Mouse (Mus musculus): ENCODE data around the gene Coa5. TPM values are rescaled to one million over a fixed set of nuclear protein-coding genes. Genes with fewer than 3 reads are reported as not detected.
A peak's percentile ranks its signal among the peaks of the same experiment; 100 is the strongest.

Gene Coa5
- 59.2 and 61.7 TPM in 2 replicates for polyA plus RNA-seq (2016; fragmentation: Nextera tagmentation; extraction: Ambion mirVana)

GRCm38 (mm10) chr1:37429366-37430296 lies at the start of gene Coa5, which contains the start of gene Unc50:
Coa5 (minus strand) TSS chr1:37430103.
Unc50 (plus strand) TSS chr1:37430139.
- WGBS, result 3% methylated on average over 57 of the region's 57 CpGs
- no peaks in the 10 kb centered on the region for H3K27me3 ChIP-seq (replicated peaks; ENCODE audit: low read depth, poor library complexity, severe bottlenecking)
- DNase-seq (ENCODE audit: low spot score), result peak; percentile 92
- H3K4me1 ChIP-seq, result peaks cover 23% of the 10 kb centered on the region
- no peaks in the 10 kb centered on the region for H3K9me3 ChIP-seq
- peak within 1 kb of the TSS; percentile 87 for H3K27ac ChIP-seq (replicated peaks)
- H3K4me3 ChIP-seq, result peak within 1 kb of the TSS; percentile 84
- H3K36me3 ChIP-seq (replicated peaks), result peaks cover 62% of the 10 kb centered on the region

- Histone ChIP-seq H3K36me3 (replicated peaks) (no peaks in the 10 kb centered on the region), H3K4me1 (0 out of 2 replicates have a peak, but pooled peaks cover 3% of the 10 kb centered on the region), H3K4me3 (no peak overlapping the region), H3K9me3 (no peaks in the 10 kb centered on the region), H3K27ac (replicated peaks) (no peak overlapping the region), H3K27me3 (replicated peaks; ENCODE audit: low read depth, poor library complexity, severe bottlenecking) (no peaks in the 10 kb centered on the region)
- WGBS, result 79% methylated on average over 9 of the region's 9 CpGs
- no peak for DNase-seq (ENCODE audit: low spot score)
Measured at GRCm38 (mm10) chr1:37479074-37479473, 49.2 kb upstream of the Coa5 start.

- Histone ChIP-seq H3K27ac (replicated peaks) (no peak overlapping the region), H3K27me3 (replicated peaks; ENCODE audit: low read depth, poor library complexity, severe bottlenecking) (no peaks in the 10 kb centered on the region), H3K4me1 (0 out of 2 replicates have a peak, but pooled peaks cover 3% of the 10 kb centered on the region), H3K9me3 (no peaks in the 10 kb centered on the region), H3K36me3 (replicated peaks) (no peaks in the 10 kb centered on the region), H3K4me3 (no peak overlapping the region)
- DNase-seq (ENCODE audit: low spot score), result no peak
- WGBS, result 79% methylated on average over 7 of the region's 7 CpGs
Measured at GRCm38 (mm10) chr1:37478416-37478815, 48.5 kb upstream of the Coa5 start.

- WGBS, result 86% methylated on average over 5 of the region's 5 CpGs
- Histone ChIP-seq H3K4me3 (no peak overlapping the region), H3K27ac (replicated peaks) (no peak overlapping the region), H3K9me3 (no peaks in the 10 kb centered on the region), H3K27me3 (replicated peaks; ENCODE audit: low read depth, poor library complexity, severe bottlenecking) (no peaks in the 10 kb centered on the region), H3K36me3 (replicated peaks) (no peaks in the 10 kb centered on the region), H3K4me1 (0 out of 2 replicates have a peak, but pooled peaks cover 3% of the 10 kb centered on the region)
- DNase-seq (ENCODE audit: low spot score), result no peak
Measured at GRCm38 (mm10) chr1:37477928-37478327, 48.0 kb upstream of the Coa5 start.

GRCm38 (mm10) chr1:37477250-37477649 lies 47.3 kb upstream of the Coa5 start:
- DNase-seq (ENCODE audit: low spot score), result no peak
- H3K27ac ChIP-seq (replicated peaks), result no peak overlapping the region
- no peaks in the 10 kb centered on the region for H3K9me3 ChIP-seq
- no peaks in the 10 kb centered on the region for H3K27me3 ChIP-seq (replicated peaks; ENCODE audit: low read depth, poor library complexity, severe bottlenecking)
- H3K36me3 ChIP-seq (replicated peaks), result no peaks in the 10 kb centered on the region
- H3K4me1 ChIP-seq, result 0 out of 2 replicates have a peak, but pooled peaks cover 3% of the 10 kb centered on the region
- no peak overlapping the region for H3K4me3 ChIP-seq
- WGBS, result 93% methylated on average over 5 of the region's 5 CpGs

GRCm38 (mm10) chr1:37475312-37475711 lies 45.4 kb upstream of the Coa5 start:
- H3K4me1 ChIP-seq, result 0 out of 2 replicates have a peak, but pooled peaks cover 3% of the 10 kb centered on the region
- H3K4me3 ChIP-seq, result no peak overlapping the region
- 94% methylated on average over 3 of the region's 3 CpGs for WGBS
- no peak overlapping the region for H3K27ac ChIP-seq (replicated peaks)
- no peak for DNase-seq (ENCODE audit: low spot score)
- H3K36me3 ChIP-seq (replicated peaks), result no peaks in the 10 kb centered on the region
- no peaks in the 10 kb centered on the region for H3K27me3 ChIP-seq (replicated peaks; ENCODE audit: low read depth, poor library complexity, severe bottlenecking)
- no peaks in the 10 kb centered on the region for H3K9me3 ChIP-seq

GRCm38 (mm10) chr1:37474634-37475190 lies 44.8 kb upstream of the Coa5 start:
- H3K27ac ChIP-seq (replicated peaks), result no peak overlapping the region
- no peaks in the 10 kb centered on the region for H3K9me3 ChIP-seq
- H3K4me1 ChIP-seq, result 0 out of 2 replicates have a peak, but pooled peaks cover 3% of the 10 kb centered on the region
- no peaks in the 10 kb centered on the region for H3K27me3 ChIP-seq (replicated peaks; ENCODE audit: low read depth, poor library complexity, severe bottlenecking)
- 90% methylated on average over 6 of the region's 6 CpGs for WGBS
- no peaks in the 10 kb centered on the region for H3K36me3 ChIP-seq (replicated peaks)
- DNase-seq (ENCODE audit: low spot score), result no peak
- H3K4me3 ChIP-seq, result no peak overlapping the region

GRCm38 (mm10) chr1:37474046-37474445 lies 44.1 kb upstream of the Coa5 start:
- WGBS, result 83% methylated on average over 8 of the region's 8 CpGs
- Histone ChIP-seq H3K9me3 (no peaks in the 10 kb centered on the region), H3K27me3 (replicated peaks; ENCODE audit: low read depth, poor library complexity, severe bottlenecking) (no peaks in the 10 kb centered on the region), H3K4me1 (0 out of 2 replicates have a peak, but pooled peaks cover 3% of the 10 kb centered on the region), H3K36me3 (replicated peaks) (no peaks in the 10 kb centered on the region), H3K4me3 (no peak overlapping the region), H3K27ac (replicated peaks) (no peak overlapping the region)
- no peak for DNase-seq (ENCODE audit: low spot score)

GRCm38 (mm10) chr1:37473251-37473650 lies 43.3 kb upstream of the Coa5 start:
- Histone ChIP-seq H3K27me3 (replicated peaks; ENCODE audit: low read depth, poor library complexity, severe bottlenecking) (no peaks in the 10 kb centered on the region), H3K4me3 (no peak overlapping the region), H3K9me3 (no peaks in the 10 kb centered on the region), H3K27ac (replicated peaks) (no peak overlapping the region), H3K36me3 (replicated peaks) (no peaks in the 10 kb centered on the region), H3K4me1 (0 out of 2 replicates have a peak, but pooled peaks cover 3% of the 10 kb centered on the region)
- WGBS, result 93% methylated on average over 10 of the region's 10 CpGs
- DNase-seq (ENCODE audit: low spot score), result no peak

- WGBS, result 84% methylated on average over 6 of the region's 6 CpGs
- no peak overlapping the region for H3K4me3 ChIP-seq
Measured at GRCm38 (mm10) chr1:37471179-37472148, 41.6 kb upstream of the Coa5 start.

GRCm38 (mm10) chr1:37469007-37469406 lies 39.1 kb upstream of the Coa5 start:
- H3K27ac ChIP-seq (replicated peaks), result no peak overlapping the region
- 87% methylated on average over 5 of the region's 5 CpGs for WGBS
- no peaks in the 10 kb centered on the region for H3K36me3 ChIP-seq (replicated peaks)
- DNase-seq (ENCODE audit: low spot score), result no peak
- no peak overlapping the region for H3K4me3 ChIP-seq
- H3K9me3 ChIP-seq, result no peaks in the 10 kb centered on the region
- H3K4me1 ChIP-seq, result no peaks in the 10 kb centered on the region
- no peaks in the 10 kb centered on the region for H3K27me3 ChIP-seq (replicated peaks; ENCODE audit: low read depth, poor library complexity, severe bottlenecking)

More at GRCm38 (mm10) chr1:37471179-37472148, 41.6 kb upstream of the Coa5 start:
- H3K4me1 ChIP-seq, result no peaks in the 10 kb centered on the region
- no peaks in the 10 kb centered on the region for H3K27me3 ChIP-seq (replicated peaks; ENCODE audit: low read depth, poor library complexity, severe bottlenecking)
- H3K36me3 ChIP-seq (replicated peaks), result no peaks in the 10 kb centered on the region
- DNase-seq (ENCODE audit: low spot score), result no peak
- no peak overlapping the region for H3K27ac ChIP-seq (replicated peaks)
- no peaks in the 10 kb centered on the region for H3K9me3 ChIP-seq

GRCm38 (mm10) chr1:37467806-37468205 lies 37.9 kb upstream of the Coa5 start:
- H3K4me3 ChIP-seq, result no peak overlapping the region
- no peak overlapping the region for H3K27ac ChIP-seq (replicated peaks)
- no peaks in the 10 kb centered on the region for H3K4me1 ChIP-seq
- H3K36me3 ChIP-seq (replicated peaks), result no peaks in the 10 kb centered on the region
- WGBS, result 81% methylated on average over 4 of the region's 4 CpGs
- no peak for DNase-seq (ENCODE audit: low spot score)
- H3K27me3 ChIP-seq (replicated peaks; ENCODE audit: low read depth, poor library complexity, severe bottlenecking), result no peaks in the 10 kb centered on the region
- H3K9me3 ChIP-seq, result no peaks in the 10 kb centered on the region
